19 mouse cellular contexts compared by ENCODE assay signal in the genomic region with DNA sequence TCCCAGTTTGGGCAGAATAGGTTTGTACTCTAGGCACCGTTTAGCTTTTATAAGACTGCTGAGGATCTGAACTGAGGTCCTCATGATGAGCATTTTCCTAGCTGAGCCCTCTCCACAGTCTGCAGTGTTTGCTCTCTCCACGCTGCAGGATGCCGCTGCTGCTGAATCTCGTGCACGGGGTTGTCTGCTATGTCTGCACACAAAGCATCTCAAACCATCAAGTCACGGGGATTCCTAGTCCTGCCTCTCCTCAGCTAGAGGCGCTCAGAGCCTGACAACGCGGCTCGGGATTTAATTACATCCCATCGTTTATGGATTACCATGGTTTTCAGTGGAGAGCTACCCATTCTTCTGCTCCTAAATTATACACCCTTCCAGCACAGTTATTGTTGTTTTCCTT.
DNase-seq lines count a peak whose midpoint lies in the region; ATAC-seq and TF ChIP-seq lines count a peak whose summit lies in the region.
"Had no signal": no experiment of that assay in that cellular context is flagged by ENCODE, and none has a peak within 500 bp of the region (broad histone marks: within the 10 kb centered on the region; RNA-seq: fewer than 3 reads in every experiment).

No protein-coding gene starts in this region.

- ATAC-seq in forebrain, embryonic 11.5 days (replicated peaks; ENCODE audit: low FRiP score): no peak
- ATAC-seq in midbrain, embryonic 11.5 days (ENCODE audit: low FRiP score): no peak
- ATAC-seq in midbrain, embryonic 13.5 days: peak; percentile 55; the same call in 1 of the 2 replicates
- no peak; the same call in 1 of the 2 replicates for ATAC-seq in neural tube, embryonic 14.5 days (ENCODE audit: low read depth)

- H3K4me3 ChIP-seq in forebrain, embryonic 10.5 days: no peak overlapping the region
- H3K4me3 ChIP-seq in forebrain, embryonic 11.5 days (ENCODE audit: low read depth, low read length): no peak overlapping the region
- H3K4me3 ChIP-seq in midbrain, embryonic 11.5 days (ENCODE audit: low read depth, low read length): no peak overlapping the region
- H3K4me3 ChIP-seq in midbrain, embryonic 10.5 days: no peak overlapping the region
- H3K4me3 ChIP-seq in midbrain, embryonic 13.5 days (replicated peaks): no peak overlapping the region
- H3K4me3 ChIP-seq in neural tube, embryonic 14.5 days (ENCODE audit: low read depth, low read length): no peak overlapping the region
- H3K4me3 ChIP-seq in left cerebral cortex, adult 2 months: no peak overlapping the region
- H3K4me3 ChIP-seq: embryonic facial prominence, embryonic 10.5 days; heart, embryonic 13.5 days; layer of hippocampus, adult 2 months; limb, embryonic 15.5 days; liver, embryonic 15.5 days had no signal

- peak overlapping the region; percentile 44; the same call in 1 of the 2 replicates for H3K27ac ChIP-seq in forebrain, embryonic 10.5 days
- no peak overlapping the region for H3K27ac ChIP-seq in forebrain, embryonic 11.5 days (ENCODE audit: low read depth, low read length)
- H3K27ac ChIP-seq in midbrain, embryonic 11.5 days (ENCODE audit: low read depth, low read length): no peak overlapping the region
- H3K27ac ChIP-seq in midbrain, embryonic 10.5 days (replicated peaks): no peak overlapping the region
- H3K27ac ChIP-seq in midbrain, embryonic 13.5 days: no peak overlapping the region
- H3K27ac ChIP-seq in neural tube, embryonic 14.5 days (ENCODE audit: low read depth, low read length): 0 out of 2 replicates have a peak overlapping the region, but pooled peaks have one; percentile 4
- no peak overlapping the region for H3K27ac ChIP-seq in left cerebral cortex, adult 2 months
- H3K27ac ChIP-seq: embryonic facial prominence, embryonic 10.5 days; heart, embryonic 13.5 days; layer of hippocampus, adult 2 months; limb, embryonic 15.5 days; liver, embryonic 15.5 days had no signal

- no peak for DNase-seq in forebrain, embryonic 10.5 days (ENCODE audit: extremely low spot score, low spot score)
- no peak for DNase-seq in forebrain, embryonic 11.5 days (ENCODE audit: low spot score)
- DNase-seq in midbrain, embryonic 11.5 days (ENCODE audit: low spot score, missing footprints): peak; percentile 78
- DNase-seq in midbrain, embryonic 10.5 days (ENCODE audit: low spot score): no peak
- no peak for DNase-seq in layer of hippocampus, adult 9-10 months (ENCODE audit: low spot score)
- no peak for DNase-seq in left cerebral cortex, adult 2 months (ENCODE audit: extremely low spot score in 1 of 2, low spot score in 2 of 2)
- DNase-seq: adrenal gland, postnatal 36 days; cerebellum, adult 8-10 months; kidney, adult 8-10 months; kidney, postnatal 14 days; thymus, adult 18-20 months had no signal

- no peaks in the 10 kb centered on the region for H3K9me3 ChIP-seq in forebrain, embryonic 10.5 days
- H3K9me3 ChIP-seq in forebrain, embryonic 11.5 days (ENCODE audit: control insufficient read depth, low read length): no peaks in the 10 kb centered on the region
- no peaks in the 10 kb centered on the region for H3K9me3 ChIP-seq in midbrain, embryonic 11.5 days (ENCODE audit: control insufficient read depth, low read length)
- H3K9me3 ChIP-seq in midbrain, embryonic 10.5 days (replicated peaks): no peaks in the 10 kb centered on the region
- H3K9me3 ChIP-seq in midbrain, embryonic 13.5 days: no peaks in the 10 kb centered on the region
- H3K9me3 ChIP-seq in neural tube, embryonic 14.5 days (ENCODE audit: control insufficient read depth, low read length): no peaks in the 10 kb centered on the region
- H3K9me3 ChIP-seq: embryonic facial prominence, embryonic 10.5 days; G1E; heart, embryonic 13.5 days; limb, embryonic 15.5 days; liver, embryonic 15.5 days had no signal

- no peaks in the 10 kb centered on the region for H3K27me3 ChIP-seq in forebrain, embryonic 10.5 days (ENCODE audit: poor library complexity, severe bottlenecking)
- no peaks in the 10 kb centered on the region for H3K27me3 ChIP-seq in forebrain, embryonic 11.5 days (ENCODE audit: control insufficient read depth, insufficient read depth, low read length)
- H3K27me3 ChIP-seq in midbrain, embryonic 11.5 days (ENCODE audit: control insufficient read depth, insufficient read depth, low read length): no peaks in the 10 kb centered on the region
- H3K27me3 ChIP-seq in midbrain, embryonic 10.5 days (ENCODE audit: low read depth, poor library complexity, severe bottlenecking): no peaks in the 10 kb centered on the region
- no peaks in the 10 kb centered on the region for H3K27me3 ChIP-seq in midbrain, embryonic 13.5 days
- H3K27me3 ChIP-seq in neural tube, embryonic 14.5 days (ENCODE audit: control insufficient read depth, insufficient read depth, low read length): no peaks in the 10 kb centered on the region
- H3K27me3 ChIP-seq: heart, embryonic 13.5 days; limb, embryonic 15.5 days; liver, embryonic 15.5 days had no signal

- WGBS in forebrain, embryonic 10.5 days: 68% methylated on average over 11 of the region's 11 CpGs
- 53% methylated on average over 11 of the region's 11 CpGs for WGBS in forebrain, embryonic 11.5 days
- WGBS in midbrain, embryonic 11.5 days: 54% methylated on average over 11 of the region's 11 CpGs
- WGBS in midbrain, embryonic 10.5 days: 65% methylated on average over 11 of the region's 11 CpGs
- WGBS in midbrain, embryonic 13.5 days: 36% methylated on average over 11 of the region's 11 CpGs
- WGBS in neural tube, embryonic 14.5 days: 19% methylated on average over 11 of the region's 11 CpGs

- no peak overlapping the region for H3K9ac ChIP-seq in forebrain, embryonic 11.5 days (ENCODE audit: low read length)
- no peak overlapping the region; the same call in 1 of the 2 replicates for H3K9ac ChIP-seq in midbrain, embryonic 11.5 days (ENCODE audit: low read length)
- no peak overlapping the region for H3K9ac ChIP-seq in midbrain, embryonic 13.5 days (replicated peaks)
- H3K9ac ChIP-seq in neural tube, embryonic 14.5 days (replicated peaks; ENCODE audit: low read depth, low read length): 0 out of 2 replicates have a peak overlapping the region, but pooled peaks have one; percentile 7
- H3K9ac ChIP-seq: heart, embryonic 13.5 days; limb, embryonic 15.5 days; liver, embryonic 15.5 days had no signal

- intact Hi-C loops in left cerebral cortex, adult 2 months (cut with DNase I): no loop called here

- H3K4me2 ChIP-seq in forebrain, embryonic 11.5 days (ENCODE audit: low read depth, low read length, severe bottlenecking): no peak overlapping the region
- H3K4me2 ChIP-seq in midbrain, embryonic 11.5 days: no peak overlapping the region
- H3K4me2 ChIP-seq in midbrain, embryonic 13.5 days (replicated peaks): no peak overlapping the region
- H3K4me2 ChIP-seq in neural tube, embryonic 14.5 days (ENCODE audit: low read depth, low read length): peak overlapping the region; percentile 25; the same call in 1 of the 2 replicates
- H3K4me2 ChIP-seq: heart, embryonic 13.5 days; limb, embryonic 15.5 days; liver, embryonic 15.5 days had no signal

- no peaks in the 10 kb centered on the region for H3K36me3 ChIP-seq in forebrain, embryonic 10.5 days (replicated peaks)
- H3K36me3 ChIP-seq in forebrain, embryonic 11.5 days (ENCODE audit: control insufficient read depth, insufficient read depth, low read length): no peaks in the 10 kb centered on the region
- no peaks in the 10 kb centered on the region for H3K36me3 ChIP-seq in midbrain, embryonic 11.5 days (ENCODE audit: control insufficient read depth, insufficient read depth, low read length)
- no peaks in the 10 kb centered on the region for H3K36me3 ChIP-seq in midbrain, embryonic 10.5 days
- H3K36me3 ChIP-seq in midbrain, embryonic 13.5 days: no peaks in the 10 kb centered on the region
- H3K36me3 ChIP-seq in neural tube, embryonic 14.5 days (ENCODE audit: control insufficient read depth, insufficient read depth, low read length): no peaks in the 10 kb centered on the region
- H3K36me3 ChIP-seq: embryonic facial prominence, embryonic 10.5 days; G1E; heart, embryonic 13.5 days; limb, embryonic 15.5 days; liver, embryonic 15.5 days had no signal

- H3K4me1 ChIP-seq in forebrain, embryonic 10.5 days: peaks cover 13% of the 10 kb centered on the region
- H3K4me1 ChIP-seq in forebrain, embryonic 11.5 days (replicated peaks; ENCODE audit: control insufficient read depth, insufficient read depth, low read length): no peaks in the 10 kb centered on the region; the same call in 1 of the 2 replicates
- H3K4me1 ChIP-seq in midbrain, embryonic 11.5 days (ENCODE audit: control insufficient read depth, insufficient read depth, low read length): no peaks in the 10 kb centered on the region; the same call in 1 of the 2 replicates
- H3K4me1 ChIP-seq in midbrain, embryonic 10.5 days: peaks cover 13% of the 10 kb centered on the region
- peaks cover 4% of the 10 kb centered on the region; the same call in 1 of the 2 replicates for H3K4me1 ChIP-seq in midbrain, embryonic 13.5 days (replicated peaks)
- H3K4me1 ChIP-seq in neural tube, embryonic 14.5 days (ENCODE audit: control insufficient read depth, insufficient read depth, low read length): no peaks in the 10 kb centered on the region
- H3K4me1 ChIP-seq: limb, embryonic 15.5 days; liver, embryonic 15.5 days had no signal

- TF ChIP-seq CTCF in left cerebral cortex, adult 2 months (IDR thresholded peaks at IDR 0.05): no peak

Comparison
In these comparisons a context has a peak if more than half of its experiments do, and no peak if none do; other contexts are left out.
1. H3K27ac ChIP-seq: peak in forebrain, embryonic 10.5 days (single experiment) and neural tube, embryonic 14.5 days (single experiment); none in forebrain, embryonic 11.5 days (single experiment), midbrain, embryonic 11.5 days (single experiment), midbrain, embryonic 10.5 days (single experiment), midbrain, embryonic 13.5 days (single experiment) and left cerebral cortex, adult 2 months (single experiment).